ENCODE assay signal across 8 mouse cellular contexts in the genomic region with DNA sequence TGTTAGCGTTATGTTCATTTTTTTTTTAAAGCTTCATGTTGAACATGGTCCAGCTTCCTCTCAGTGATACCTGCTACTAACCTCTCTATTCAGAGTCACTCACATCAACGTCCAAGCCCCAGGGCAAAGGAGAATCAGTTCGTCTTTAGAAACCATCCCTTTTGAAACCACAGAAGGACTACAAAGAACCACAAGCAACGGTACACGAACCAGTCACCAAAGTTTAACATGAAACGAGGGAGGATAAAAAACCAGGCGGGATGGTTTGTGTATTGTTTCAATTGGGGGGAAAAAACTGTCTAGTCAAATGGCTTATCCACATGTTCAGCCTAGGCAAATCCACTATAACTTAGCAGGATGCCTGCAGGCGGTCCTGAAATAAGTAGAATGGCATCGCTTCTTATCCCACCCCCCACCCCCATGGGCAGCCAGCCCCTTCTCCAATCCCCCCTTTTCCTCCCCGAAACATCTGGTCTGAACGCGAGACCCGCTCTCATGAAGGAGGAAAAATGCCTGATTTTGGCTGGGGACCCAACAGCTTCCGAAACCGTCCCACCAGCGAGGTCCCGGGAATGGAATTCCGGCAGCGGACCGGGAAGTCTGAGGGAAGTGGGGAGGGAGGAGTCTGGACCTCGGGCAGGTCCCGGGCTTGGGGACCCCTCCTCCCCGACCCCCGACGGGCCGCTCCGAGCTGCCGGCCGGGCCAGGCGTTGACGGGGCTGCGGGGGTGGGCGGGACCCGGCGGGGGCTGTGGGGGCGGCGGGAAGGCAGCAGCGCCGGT. TPM values are rescaled to one million over a fixed set of nuclear protein-coding genes. Genes with fewer than 3 reads are reported as not detected.
DNase-seq lines count a peak whose midpoint lies in the region; ATAC-seq lines count a peak whose summit lies in the region.

No protein-coding gene starts in this region.

- peaks cover 32% of the 10 kb centered on the region for H3K4me1 ChIP-seq in kidney, embryonic 15.5 days

- peak; percentile 77 for ATAC-seq in kidney, embryonic 15.5 days (replicated peaks; ENCODE audit: low FRiP score)
- ATAC-seq in granulocyte monocyte progenitor cell, adult 5-6 weeks (replicated peaks; ENCODE audit: poor library complexity, severe bottlenecking), result no peak
- no peak for ATAC-seq in erythroid progenitor cell, adult 5-6 weeks (replicated peaks; ENCODE audit: low FRiP score, poor library complexity, severe bottlenecking)

- H3K9me3 ChIP-seq in kidney, embryonic 15.5 days (replicated peaks), result no peaks in the 10 kb centered on the region

- no peaks in the 10 kb centered on the region for H3K36me3 ChIP-seq in kidney, embryonic 15.5 days

- intact Hi-C loops in gastrocnemius, postnatal 14 days (cut with DNase I; ENCODE audit: low total_unique reads), result loop anchor here (2.0 kb wide), 1 partner anchor 51 kb away; no protein-coding TSS in a partner anchor

- 3% methylated on average over 28 of the region's 39 CpGs for whole genome bisulfite sequencing in kidney, embryonic 15.5 days

- H3K4me3 ChIP-seq in kidney, embryonic 15.5 days (replicated peaks), result peak overlapping the region; percentile 90

- H3K4me2 ChIP-seq in kidney, embryonic 15.5 days, result peak overlapping the region; percentile 66

- H3K27me3 ChIP-seq in kidney, embryonic 15.5 days, result no peaks in the 10 kb centered on the region

- DNase-seq in gastrocnemius, postnatal 14 days, result peak; percentile 51
- DNase-seq in gastrocnemius, postnatal 10 days, result no peak
- DNase-seq in ZHBTc4 (ENCODE audit: low read depth, low spot score), result peak; percentile 60
- peak; percentile 65 to 71 for DNase-seq in heart, adult 18-20 months
- DNase-seq in mesoderm, embryonic 11.5 days (ENCODE audit: low read depth, low spot score), result peak; percentile 62

- H3K9ac ChIP-seq in kidney, embryonic 15.5 days, result peak overlapping the region; percentile 90

- H3K27ac ChIP-seq in kidney, embryonic 15.5 days, result peak overlapping the region; percentile 95

RNA-seq across cellular contexts. Expression of a gene that starts 0.7 kb away (rescaled TPM):
- total RNA-seq in gastrocnemius, postnatal 14 days (2021), result 10 to 100 TPM; 13.3 to 13.6 TPM
- 10 to 100 TPM; 17.6 to 26.2 TPM for total RNA-seq in gastrocnemius, postnatal 10 days (2021)
- 10 to 100 TPM; 13.4 to 14.8 TPM for total RNA-seq in heart, adult 18-20 months (2021)
- 31.7 and 32.4 TPM in 2 replicates for polyA plus RNA-seq in kidney, embryonic 15.5 days (2015; fragmentation: Nextera tagmentation; extraction: Ambion mirVana)
- total RNA-seq in granulocyte monocyte progenitor cell, adult 5-6 weeks (2014; fragmentation: Nextera tagmentation), result 18.0 and 22.5 TPM in 2 replicates
- 20.7 and 23.8 TPM in 2 replicates for total RNA-seq in granulocyte monocyte progenitor cell, adult 5-6 weeks (2017)
- 3.6 and 5.0 TPM in 2 replicates for total RNA-seq in erythroid progenitor cell, adult 5-6 weeks (2015; ENCODE audit: low replicate concordance)
- total RNA-seq in erythroid progenitor cell, adult 5-6 weeks (2017; ENCODE audit: low replicate concordance), result 1.5 and 2.7 TPM in 2 replicates

RNA-seq across cellular contexts. Expression of a gene that starts 23.1 kb away (rescaled TPM):
- total RNA-seq in gastrocnemius, postnatal 14 days (2021), result 100 to 1,000 TPM; 167 to 170 TPM
- total RNA-seq in gastrocnemius, postnatal 10 days (2021), result 100 to 1,000 TPM; 189 to 194 TPM
- total RNA-seq in heart, adult 18-20 months (2021), result 100 to 1,000 TPM; 225 to 256 TPM
- polyA plus RNA-seq in kidney, embryonic 15.5 days (2015; fragmentation: Nextera tagmentation; extraction: Ambion mirVana), result 502 and 516 TPM in 2 replicates
- total RNA-seq in granulocyte monocyte progenitor cell, adult 5-6 weeks (2014; fragmentation: Nextera tagmentation), result 383 and 409 TPM in 2 replicates
- total RNA-seq in granulocyte monocyte progenitor cell, adult 5-6 weeks (2017), result 163 and 164 TPM in 2 replicates
- 179 and 219 TPM in 2 replicates for total RNA-seq in erythroid progenitor cell, adult 5-6 weeks (2015; ENCODE audit: low replicate concordance)
- 95.3 and 151 TPM in 2 replicates for total RNA-seq in erythroid progenitor cell, adult 5-6 weeks (2017; ENCODE audit: low replicate concordance)
